Mouse (Mus musculus) thymus, postnatal 25 days (tissue): ENCODE data around the gene Gm39115.
"Not testable (repeated sequence)": the region's sequence is repeated elsewhere in the genome, so short reads cannot be mapped to it uniquely, and the experiment has no call there.

Experiments used
- DNase-seq: peaks from one replicate; pipeline ENCODE4 v3.0.0; 2022

Gm39115 gene

DNA sequence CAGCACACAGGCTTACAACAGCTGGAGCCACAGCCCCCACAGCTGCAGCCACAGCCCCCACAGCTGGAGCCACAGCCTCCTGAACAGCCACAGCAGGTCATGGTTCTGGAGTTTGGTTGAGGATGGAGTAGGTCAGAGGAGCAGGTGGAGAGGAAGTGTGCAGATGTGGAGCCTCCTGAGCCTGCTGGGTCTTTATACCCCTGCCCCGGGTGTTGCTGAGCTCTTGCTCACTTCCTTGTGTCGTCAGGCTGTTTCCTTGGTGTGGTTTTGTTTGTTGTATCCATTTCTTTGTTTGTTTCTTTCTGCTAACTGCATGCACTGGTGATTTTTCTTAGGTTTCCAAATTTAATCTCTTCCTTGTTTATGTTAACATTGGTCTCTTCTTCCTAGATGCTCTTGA lies at the start of gene Gm39115:
Gene Gm39115, minus strand, starts transcription at position 101 of the 400 bp plus-strand sequence.
- not testable (repeated sequence) for DNase-seq

DNA sequence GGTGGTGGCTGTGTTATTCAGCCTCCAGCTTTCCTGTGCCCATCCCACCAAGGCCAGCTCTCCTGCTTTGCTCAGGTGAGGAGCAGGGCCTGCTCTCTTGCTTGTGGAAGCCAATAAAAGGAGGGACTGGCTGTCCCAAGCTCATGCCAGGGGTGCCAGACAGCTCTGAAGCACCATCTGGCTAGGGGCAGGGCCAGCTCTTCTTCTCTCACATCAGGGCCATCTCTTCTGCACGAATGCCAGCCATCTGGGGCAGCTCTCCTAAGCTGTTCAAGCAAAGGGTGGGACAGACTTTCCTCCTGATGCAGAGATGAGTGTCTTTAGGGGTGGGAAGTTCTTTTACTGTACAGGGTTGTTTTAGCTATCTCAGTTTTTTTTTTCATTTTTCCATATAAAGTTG lies 45.2 kb upstream of the Gm39115 start:
- DNase-seq, result no peak

DNA sequence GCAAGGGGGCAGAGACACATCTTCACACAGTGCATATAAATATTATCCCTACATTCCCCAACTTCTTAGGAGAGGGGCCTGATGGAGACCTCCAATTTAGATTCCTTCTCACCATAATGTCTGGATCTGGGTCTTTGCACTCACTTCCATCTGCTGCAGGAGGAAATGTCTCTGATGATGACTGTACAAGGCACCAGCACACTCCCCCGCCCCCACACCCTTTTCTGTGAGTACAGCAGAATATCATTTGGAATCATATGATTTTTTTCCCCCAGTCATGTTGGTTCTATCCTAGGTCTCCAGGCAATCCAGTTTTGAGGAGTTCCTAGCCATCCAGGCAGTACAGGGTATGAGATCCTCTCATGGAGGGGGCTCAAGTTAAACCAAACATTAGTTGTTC lies 42.9 kb upstream of the Gm39115 start:
- DNase-seq, result no peak

DNA sequence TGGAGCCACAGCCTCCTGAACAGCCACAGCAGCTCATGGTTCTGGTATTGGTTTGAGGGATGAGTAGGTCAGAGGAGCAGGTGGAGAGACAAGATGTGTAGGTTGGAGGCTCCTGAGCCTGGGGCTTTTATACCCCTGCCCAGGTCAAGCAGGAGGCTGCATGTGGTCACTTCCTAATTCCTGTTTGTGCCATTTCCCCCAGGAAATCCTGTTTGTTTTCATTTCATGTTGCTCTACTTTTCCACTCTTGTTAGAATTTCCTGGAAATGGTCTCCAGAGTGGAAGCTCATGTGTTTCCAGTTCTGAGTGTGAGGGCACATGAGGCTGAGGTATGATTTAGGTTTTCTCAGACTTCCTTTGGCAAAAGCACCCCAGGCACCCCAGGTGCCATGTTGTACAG lies 40.1 kb upstream of the Gm39115 start, which contains the start of gene Krtap5-2:
Gene Krtap5-2, minus strand, starts transcription at position 101 of the 400 bp plus-strand sequence.
- not testable (repeated sequence) for DNase-seq

DNA sequence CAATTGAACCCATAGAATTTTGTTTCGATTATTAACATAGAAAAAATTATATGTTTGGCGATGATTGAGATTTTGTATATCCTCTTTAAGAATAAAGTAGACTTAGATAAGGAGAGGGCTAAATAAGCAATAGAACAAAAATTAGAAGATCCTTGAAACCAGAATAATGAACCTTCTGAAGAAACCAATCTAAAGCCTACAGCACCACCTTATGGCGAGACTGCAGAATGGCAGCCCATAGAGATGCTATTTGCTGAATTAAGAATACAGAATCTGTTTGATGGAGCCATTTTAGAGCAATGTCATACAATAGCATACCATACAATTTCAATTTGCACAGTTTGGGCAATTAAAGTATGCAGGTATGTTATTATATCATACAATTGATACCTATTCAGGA lies 34.0 kb upstream of the Gm39115 start:
- no peak for DNase-seq

DNA sequence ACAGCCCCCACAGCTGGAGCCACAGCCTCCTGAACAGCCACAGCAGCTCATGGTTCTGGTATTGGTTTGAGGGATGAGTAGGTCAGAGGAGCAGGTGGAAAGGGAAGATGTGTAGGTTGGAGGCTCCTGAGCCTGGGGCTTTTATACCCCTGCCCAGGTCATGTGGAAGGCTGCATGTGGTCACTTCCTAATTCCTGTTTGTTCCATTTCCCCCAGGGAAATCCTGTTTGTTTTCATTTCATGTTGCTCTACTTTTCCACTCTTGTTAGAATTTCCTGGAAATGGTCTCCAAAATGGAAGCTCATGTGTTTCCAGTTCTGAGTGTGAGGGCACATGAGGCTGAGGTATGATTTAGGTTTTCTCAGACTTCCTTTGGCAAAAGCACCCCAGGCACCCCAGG lies 29.8 kb upstream of the Gm39115 start, which contains the start of gene Gm4553:
Gene Gm4553, minus strand, starts transcription at position 101 of the 400 bp plus-strand sequence.
- not testable (repeated sequence) for DNase-seq

DNA sequence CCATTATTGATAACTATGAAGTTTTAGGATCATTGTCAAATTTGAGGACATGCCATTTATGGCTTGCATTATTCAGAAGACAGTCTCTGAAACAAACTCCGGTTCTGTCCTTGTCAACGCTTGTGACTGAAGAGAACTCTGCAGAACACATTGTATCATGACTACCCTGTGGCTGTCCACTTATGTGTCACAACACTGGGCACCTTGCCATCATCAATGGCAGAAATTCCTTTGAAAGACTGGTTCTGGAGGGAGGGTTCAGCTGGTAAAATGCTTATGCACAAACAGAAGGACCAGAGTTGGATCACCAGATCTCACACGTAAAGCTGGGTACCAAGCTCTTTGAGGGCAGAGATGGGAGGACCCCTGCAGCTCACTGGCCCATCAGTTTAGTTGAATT lies 23.5 kb upstream of the Gm39115 start:
- no peak for DNase-seq

DNA sequence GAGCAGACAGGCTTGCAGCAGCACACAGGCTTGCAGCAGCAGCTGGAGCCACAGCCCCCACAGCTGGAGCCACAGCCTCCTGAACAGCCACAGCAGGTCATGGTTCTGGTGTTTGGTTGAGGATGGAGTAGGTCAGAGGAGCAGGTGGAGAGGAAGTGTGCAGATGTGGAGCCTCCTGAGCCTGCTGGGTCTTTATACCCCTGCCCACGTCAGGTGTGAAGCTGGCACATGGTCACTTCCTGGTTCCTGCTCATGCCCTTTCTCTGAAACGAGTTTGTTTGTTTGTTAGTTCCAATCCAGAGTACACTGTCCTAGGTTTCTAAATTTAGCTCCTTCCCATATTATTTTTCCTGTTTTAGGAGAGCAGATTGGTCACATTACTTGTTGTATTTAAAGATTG lies 21.2 kb upstream of the Gm39115 start, which contains the start of gene Gm29735:
Gene Gm29735, minus strand, starts transcription at position 101 of the 400 bp plus-strand sequence.
- not testable (repeated sequence) for DNase-seq

DNA sequence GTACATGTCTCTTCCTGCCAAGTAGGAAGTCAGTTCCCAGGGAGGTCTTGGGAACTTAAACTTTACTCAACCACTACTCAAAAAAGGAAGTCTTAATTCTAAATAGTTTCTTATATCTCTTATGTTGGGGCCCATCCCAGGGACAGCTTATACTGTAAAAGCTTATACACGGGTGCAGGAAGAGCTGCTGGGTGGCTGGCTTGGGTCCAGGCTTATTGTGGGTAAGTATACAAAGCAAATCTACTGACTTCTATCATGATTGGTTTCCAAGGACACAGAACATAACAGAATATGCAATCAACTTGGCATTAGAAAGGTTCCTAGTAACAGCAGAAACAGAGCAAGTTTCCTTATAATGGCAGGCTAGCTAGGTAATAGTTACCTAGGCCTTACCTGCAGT lies 19.5 kb upstream of the Gm39115 start:
- DNase-seq, result no peak

DNA sequence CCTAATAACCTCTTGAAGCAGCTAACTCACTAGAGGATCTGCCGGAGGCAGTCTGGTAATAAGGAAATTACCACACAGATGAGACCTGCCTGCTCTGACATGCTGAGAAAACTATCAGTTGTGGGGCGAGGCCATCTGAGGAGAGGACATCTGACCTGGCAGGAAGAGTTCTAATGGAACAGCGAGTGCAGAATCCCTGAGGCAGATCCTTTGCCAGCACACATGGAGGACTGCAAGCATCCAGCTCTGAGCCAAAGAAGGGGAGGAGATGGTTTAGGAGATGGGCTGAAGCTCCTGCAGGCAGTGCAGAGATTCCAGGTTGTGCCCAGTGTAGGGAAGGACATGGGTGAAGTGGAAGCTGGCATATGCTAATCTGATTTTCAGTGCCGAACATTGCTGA lies 16.4 kb upstream of the Gm39115 start:
- no peak for DNase-seq

DNA sequence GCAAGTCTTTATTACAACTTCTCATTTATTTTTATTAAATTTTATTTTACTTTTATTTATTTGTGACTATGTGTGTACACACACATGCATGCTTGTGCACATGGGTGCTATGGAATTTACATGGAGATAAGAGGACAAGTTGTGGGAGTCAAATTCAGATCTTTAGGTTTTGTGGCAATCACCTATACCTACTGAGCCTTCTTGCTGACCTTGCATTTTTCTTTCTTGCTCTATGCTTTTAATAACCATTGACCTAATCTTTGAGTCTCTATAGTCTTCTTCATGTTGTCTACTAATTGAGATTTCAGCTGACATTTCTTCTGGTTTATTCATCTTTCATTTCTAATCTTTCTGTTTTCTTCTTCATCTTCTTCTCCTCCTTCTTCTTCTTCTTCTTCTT lies 12.8 kb upstream of the Gm39115 start:
- no peak for DNase-seq

DNA sequence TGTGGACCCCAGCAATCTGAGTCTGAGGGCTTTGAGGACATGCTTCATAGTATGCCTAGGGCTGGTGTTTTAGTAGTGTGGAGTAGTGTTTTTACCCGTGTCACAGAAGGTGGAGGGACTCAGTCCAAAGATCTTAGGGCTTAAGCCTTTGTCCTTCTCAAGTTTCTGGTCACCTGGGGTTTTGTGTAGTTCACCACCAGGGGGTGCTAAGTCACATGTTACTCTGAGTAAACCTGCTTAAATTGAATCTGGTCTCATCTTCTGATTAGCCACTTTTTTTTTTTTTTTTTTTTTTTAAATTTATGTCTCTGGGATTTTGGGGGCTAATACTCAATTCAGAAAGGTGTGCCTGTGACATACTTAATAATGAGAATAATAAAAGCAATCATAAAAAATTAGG lies 10.2 kb upstream of the Gm39115 start:
- peak; percentile 32 for DNase-seq

DNA sequence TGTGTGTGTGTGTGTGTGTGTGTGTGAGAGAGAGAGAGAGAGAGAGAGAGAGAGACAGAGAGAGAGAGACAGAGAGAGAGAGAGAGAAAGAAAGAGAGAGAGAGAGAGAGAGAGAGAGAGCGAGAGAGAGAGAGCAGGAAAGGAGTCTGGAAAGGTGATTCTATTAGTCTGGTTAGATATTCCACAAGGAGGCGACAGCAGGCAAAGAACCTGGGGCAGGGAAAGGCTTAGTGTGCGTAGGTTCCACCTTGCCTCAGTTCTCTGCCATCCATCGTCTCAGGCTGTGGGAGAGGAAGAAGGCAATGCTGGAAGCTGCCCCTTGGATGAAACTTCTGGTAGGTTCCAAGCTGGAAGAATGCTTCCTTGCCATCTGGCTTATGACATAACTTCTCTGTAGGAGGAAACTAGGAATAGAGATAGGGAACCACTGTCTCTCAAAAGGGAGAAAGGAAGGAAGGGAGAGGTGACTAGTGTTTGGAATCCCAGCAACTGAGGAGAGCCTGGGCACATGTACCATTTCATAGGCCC lies 9.6 kb upstream of the Gm39115 start:
- DNase-seq, result no peak

DNA sequence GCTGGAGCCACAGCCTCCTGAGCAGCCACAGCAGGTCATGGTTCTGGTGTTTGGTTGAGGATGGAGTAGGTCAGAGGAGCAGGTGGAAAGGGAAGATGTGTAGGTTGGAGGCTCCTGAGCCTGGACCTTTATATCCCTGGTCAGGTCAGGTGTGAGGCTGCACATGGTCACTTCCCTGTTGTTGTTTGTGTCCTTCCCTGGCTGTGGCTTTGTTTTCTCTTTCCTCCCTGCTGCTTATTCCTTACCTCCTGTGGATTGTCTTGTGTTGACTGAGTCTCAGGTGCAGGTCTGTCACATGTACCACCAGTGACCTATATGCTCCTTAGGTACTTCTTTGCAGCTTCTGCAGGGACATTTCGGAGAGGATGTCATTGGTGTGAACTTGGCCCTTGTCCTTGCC lies 8.7 kb upstream of the Gm39115 start, which contains the start of gene Gm45337:
Gene Gm45337, minus strand, starts transcription at position 101 of the 400 bp plus-strand sequence.
- DNase-seq, result no peak

DNA sequence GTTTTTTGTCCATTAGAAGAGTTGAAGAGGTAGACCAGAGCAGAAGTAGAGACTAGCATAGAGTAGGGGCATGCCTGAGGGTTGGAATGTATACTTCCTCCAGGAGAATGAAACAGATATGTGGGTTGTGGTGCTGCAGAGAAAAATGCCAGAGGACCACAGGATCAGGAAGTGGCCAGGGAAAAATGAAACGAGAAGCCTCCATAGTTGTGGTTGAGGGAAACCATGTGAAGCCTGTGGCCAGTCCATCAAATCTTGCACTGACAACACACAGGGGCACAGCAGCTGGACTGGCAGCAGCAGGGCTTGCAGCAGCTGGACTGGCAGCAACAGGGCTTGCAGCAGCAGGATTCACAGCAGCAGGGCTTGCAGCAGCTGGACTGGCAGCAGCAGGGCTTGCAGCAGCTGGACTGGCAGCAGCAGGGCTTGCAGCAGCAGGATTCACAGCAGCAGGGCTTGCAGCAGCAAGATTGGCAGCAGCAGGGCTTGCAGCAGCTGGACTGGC lies 7.7 kb upstream of the Gm39115 start:
- DNase-seq, result not testable (repeated sequence)

DNA sequence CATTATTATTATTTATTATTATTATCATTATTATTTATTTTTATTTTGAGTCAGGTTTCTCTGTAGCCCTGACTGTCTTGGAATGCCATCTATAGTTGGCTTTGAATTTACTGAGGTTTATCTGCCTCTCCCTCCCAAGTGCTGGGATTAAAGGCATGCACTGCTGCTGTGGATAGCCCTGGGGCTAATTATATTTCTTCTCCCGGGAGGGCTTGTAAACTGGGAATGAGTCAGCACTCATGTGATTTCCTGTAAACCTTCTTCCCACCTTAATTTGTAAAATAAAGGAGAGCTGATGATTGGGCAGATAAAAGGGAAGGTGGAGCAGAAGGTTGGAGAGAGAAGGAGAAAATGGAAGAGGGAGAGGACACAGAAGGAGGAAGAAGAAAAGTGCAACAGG lies 4.9 kb upstream of the Gm39115 start:
- DNase-seq, result no peak

DNA sequence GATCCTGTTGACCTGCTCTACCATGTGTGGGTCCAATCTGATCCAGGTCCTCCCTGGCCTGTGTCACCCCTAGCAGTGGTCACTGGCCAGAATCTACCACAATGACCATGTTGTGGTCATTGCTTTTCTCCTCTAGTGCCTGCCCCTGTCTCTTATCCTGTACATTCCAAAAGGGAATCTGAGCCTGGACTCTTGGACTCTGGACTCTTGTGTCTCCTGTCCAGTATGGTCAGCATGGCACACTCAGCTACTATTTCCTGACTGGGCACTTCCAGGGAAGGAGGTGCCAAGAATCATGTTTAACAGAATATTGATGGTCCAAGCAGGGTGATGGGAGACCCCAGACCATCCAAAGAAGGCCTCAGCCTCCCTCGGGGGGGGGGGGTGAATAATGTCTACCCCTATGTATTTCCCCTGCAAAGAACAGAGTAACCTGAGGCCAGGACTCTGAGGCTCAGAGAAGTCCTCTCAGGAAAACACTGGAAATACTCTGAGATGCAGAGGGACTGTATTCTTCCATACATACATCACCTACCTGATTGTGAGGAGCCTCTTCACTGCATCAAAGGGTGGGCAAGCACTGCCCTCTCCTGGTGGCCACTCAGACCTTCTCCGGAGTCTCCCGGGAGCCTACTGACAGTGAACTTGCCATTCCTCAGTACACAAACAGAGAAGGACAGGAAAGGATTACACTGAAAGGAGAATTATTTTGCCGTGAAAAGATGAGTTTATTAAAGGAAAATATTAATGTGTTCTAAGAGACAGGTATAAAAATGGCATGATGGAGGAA lies 1.4 kb downstream of the Gm39115 start:
- no peak for DNase-seq

DNA sequence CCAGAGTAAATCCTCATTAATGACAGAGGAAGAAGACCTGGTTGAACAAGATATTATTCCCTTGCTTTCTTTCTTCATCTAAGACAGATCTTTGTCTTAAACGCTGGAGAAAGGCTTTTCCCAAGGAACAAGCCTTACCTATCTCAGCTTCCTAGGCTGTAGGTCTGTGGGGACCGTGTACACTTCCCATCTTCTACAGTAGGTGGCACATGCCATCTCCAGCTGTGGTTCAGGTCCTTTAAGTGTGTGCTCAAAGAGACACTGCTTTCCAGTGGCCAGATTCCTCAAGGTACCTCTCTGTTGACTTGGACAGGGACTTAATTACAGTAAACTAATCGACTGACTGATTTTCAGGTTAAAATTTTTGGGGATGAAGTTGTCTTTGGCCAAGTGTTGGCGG lies 7.0 kb downstream of the Gm39115 start:
- no peak for DNase-seq

DNA sequence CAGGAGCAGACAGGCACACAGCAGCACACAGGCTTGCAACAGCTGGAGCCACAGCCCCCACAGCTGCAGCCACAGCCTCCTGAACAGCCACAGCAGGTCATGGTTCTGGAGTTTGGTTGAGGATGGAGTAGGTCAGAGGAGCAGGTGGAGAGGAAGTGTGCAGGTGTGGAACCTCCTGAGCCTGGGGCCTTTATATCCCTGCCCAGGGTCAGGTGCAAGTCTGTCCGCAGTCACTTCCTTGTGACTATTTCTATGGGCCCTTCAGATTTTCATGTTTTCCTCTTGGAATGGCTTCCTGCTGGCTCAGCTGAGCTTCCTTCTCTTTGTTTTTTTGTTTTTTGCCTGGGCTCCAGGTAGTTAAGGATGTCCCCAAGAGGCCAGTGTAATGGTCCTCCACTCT lies 15.2 kb downstream of the Gm39115 start, which contains the start of gene Gm45618:
Gene Gm45618, minus strand, starts transcription at position 101 of the 400 bp plus-strand sequence.
- not testable (repeated sequence) for DNase-seq

DNA sequence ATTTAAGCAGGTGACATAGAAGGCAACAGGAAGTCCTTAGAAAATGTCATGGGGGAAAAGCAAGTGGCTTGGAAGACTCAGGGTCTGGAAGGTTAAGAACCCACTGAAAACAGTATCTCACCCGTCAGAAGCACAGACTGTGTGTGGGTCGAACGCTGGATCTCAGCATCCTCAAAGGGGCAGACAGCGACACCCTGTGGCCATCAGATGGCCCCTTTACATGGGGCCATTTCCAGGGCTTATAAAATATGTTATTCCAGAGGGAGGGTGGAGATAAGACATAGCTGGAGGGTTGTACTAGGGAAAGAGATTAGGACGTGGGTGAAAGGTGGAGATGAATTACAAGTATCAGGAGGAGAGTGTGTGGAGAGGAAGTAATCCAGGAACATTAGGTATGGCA lies 16.2 kb downstream of the Gm39115 start:
- DNase-seq, result no peak

DNA sequence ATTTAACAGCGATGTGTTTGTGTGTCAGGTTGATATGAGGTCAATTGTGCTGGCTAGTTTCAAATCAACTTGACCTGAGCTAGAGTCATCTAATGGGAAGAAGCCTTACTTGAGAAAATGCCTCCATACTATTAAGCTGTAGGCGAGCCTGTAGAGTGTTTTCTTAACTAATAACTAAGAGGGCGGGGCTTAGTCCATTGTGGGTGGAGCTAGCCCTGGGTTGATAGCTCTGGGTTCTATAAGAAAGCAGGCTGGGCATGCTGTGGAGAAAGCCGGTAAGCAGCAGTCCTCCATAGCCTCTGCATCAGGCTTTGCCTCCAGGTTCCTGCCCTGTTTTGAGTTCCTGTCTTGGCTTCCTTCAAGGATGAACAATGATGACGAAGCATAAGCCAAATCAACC lies 31.1 kb downstream of the Gm39115 start:
- no peak for DNase-seq

DNA sequence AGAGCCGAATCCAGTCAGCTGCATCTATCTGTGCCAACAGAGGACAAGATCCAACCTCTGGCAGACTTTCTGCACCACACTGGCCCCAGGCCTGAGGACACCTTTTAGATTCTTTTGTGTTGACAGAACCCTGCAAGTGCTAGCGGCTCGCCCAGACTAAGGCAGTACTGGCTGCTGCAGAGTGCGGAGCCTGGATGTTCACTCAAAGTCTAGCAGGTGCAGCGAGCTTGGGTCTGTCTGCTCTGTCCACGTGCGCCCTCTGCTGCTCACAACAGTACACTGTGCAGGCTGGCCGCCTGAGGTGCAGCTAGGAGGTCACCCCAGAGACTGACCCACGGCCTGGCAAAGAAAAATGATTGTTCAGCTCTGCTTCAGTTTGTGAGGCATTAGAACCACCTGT lies 38.1 kb downstream of the Gm39115 start:
- DNase-seq, result peak; percentile 71

DNA sequence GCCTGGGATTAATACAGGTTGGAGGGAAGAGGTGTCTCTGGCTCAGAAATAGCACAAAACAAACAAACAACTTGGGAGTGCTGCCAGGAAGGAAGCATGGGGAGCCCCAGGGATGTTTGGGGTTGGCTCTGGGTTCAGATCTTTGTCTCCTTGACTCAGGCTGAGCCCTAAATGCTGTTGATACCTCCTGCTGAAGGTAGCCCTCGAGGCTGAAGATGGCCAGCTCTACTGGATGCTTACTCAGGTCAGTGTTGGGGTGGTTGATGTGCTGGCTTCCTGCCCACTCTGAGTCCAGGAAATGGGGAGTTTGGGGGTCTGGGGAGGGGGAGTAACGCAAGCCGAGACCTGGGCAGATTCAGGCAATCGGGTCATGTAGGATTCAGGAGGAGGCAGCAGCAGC lies 39.1 kb downstream of the Gm39115 start:
- DNase-seq, result no peak
